Mouse (Mus musculus): ENCODE measurements at regions not wholly inside any gene's neighbourhood (a gene's known extent, or its start where the extent isn't known, plus 50 kb on each side); places are given as distances from the start of the nearest gene placed in this dataset.
"Not testable (repeated sequence)": the region's sequence is repeated elsewhere in the genome, so short reads cannot be mapped to it uniquely, and the experiment has no call there.

DNA sequence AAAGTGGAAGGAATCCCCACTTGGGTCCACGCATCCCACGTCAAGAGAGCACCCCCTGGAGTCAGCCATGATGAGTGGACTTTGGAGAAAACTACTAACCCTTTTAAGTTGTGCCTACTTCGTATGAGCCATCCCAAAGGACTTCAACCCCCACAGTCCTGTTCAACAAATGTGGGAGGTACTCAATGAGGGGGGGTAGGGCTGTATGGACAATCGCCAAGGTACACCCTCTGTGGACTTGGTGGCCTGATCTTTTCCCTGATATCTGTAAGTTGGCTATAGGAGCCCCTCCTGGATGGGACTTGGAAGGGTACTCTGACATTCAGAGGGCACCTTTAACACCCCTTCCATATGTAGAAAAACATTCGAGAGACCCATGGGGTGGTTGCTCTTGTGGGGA is 256.5 kb upstream of the Olfr161 start:
- H3K4me2 ChIP-seq; H3K4me1 ChIP-seq (ENCODE audit: control insufficient read depth, insufficient read depth, low read length); H3K9me3 ChIP-seq (replicated peaks; ENCODE audit: control insufficient read depth, low read length); H3K4me3 ChIP-seq (ENCODE audit: low read depth, low read length); H3K36me3 ChIP-seq (ENCODE audit: control insufficient read depth, insufficient read depth, low read length); H3K27me3 ChIP-seq (ENCODE audit: control insufficient read depth, insufficient read depth, low read length); ATAC-seq (replicated peaks; ENCODE audit: insufficient number of reproducible peaks, low FRiP score, low TSS enrichment); H3K9ac ChIP-seq (ENCODE audit: low read depth, low read length); H3K27ac ChIP-seq (ENCODE audit: low read depth, low read length): not testable (repeated sequence)
- WGBS (ENCODE audit: insufficient replicate concordance), result 82% methylated on average over 5 of the region's 5 CpGs

- WGBS (ENCODE audit: insufficient replicate concordance), result 26% methylated on average over 4 of the region's 4 CpGs
- H3K4me1 ChIP-seq (ENCODE audit: control insufficient read depth, insufficient read depth, low read length); H3K9me3 ChIP-seq (replicated peaks; ENCODE audit: control insufficient read depth, low read length); H3K36me3 ChIP-seq (ENCODE audit: control insufficient read depth, insufficient read depth, low read length); H3K4me2 ChIP-seq; H3K27ac ChIP-seq (ENCODE audit: low read depth, low read length); H3K9ac ChIP-seq (ENCODE audit: low read depth, low read length); H3K4me3 ChIP-seq (ENCODE audit: low read depth, low read length); H3K27me3 ChIP-seq (ENCODE audit: control insufficient read depth, insufficient read depth, low read length): not testable (repeated sequence)
- 0 out of 2 replicates have a peak, but pooled peaks have one; percentile 1 for ATAC-seq (replicated peaks; ENCODE audit: insufficient number of reproducible peaks, low FRiP score, low TSS enrichment)
These were observed 247.5 kb upstream of the Olfr161 start for GRCm38 (mm10) chr16:3343372-3343771.

GRCm38 (mm10) chr16:3344725-3345380 is 246.0 kb upstream of the Olfr161 start:
- H3K27me3 ChIP-seq (ENCODE audit: control insufficient read depth, insufficient read depth, low read length); H3K4me1 ChIP-seq (ENCODE audit: control insufficient read depth, insufficient read depth, low read length); H3K9ac ChIP-seq (ENCODE audit: low read depth, low read length); H3K9me3 ChIP-seq (replicated peaks; ENCODE audit: control insufficient read depth, low read length); ATAC-seq (replicated peaks; ENCODE audit: insufficient number of reproducible peaks, low FRiP score, low TSS enrichment); H3K4me3 ChIP-seq (ENCODE audit: low read depth, low read length); H3K36me3 ChIP-seq (ENCODE audit: control insufficient read depth, insufficient read depth, low read length); H3K27ac ChIP-seq (ENCODE audit: low read depth, low read length); H3K4me2 ChIP-seq: not testable (repeated sequence)
- WGBS (ENCODE audit: insufficient replicate concordance), result no CpG with 5 or more reads among the region's 1 CpGs

DNA sequence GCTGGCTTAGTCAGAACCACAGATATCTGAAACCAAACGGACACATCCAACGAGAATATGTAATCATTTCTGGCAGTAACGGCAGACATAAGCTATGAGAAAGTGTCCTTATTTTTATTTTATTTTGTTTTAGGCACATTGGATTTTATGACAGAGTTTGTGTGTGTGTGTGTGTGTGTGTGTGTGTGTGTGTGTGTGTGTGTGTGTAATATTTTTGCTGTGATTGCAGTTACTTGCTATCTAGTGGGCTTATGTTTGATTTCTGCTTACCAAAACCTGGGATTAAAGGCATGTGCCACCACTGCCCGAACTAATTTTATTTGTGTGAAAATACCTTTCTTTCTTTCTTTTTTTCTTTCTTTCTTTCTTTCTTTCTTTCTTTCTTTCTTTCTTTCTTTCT is 241.5 kb upstream of the Olfr161 start:
- H3K9me3 ChIP-seq (replicated peaks; ENCODE audit: control insufficient read depth, low read length); H3K4me2 ChIP-seq; H3K27ac ChIP-seq (ENCODE audit: low read depth, low read length); ATAC-seq (replicated peaks; ENCODE audit: insufficient number of reproducible peaks, low FRiP score, low TSS enrichment); H3K36me3 ChIP-seq (ENCODE audit: control insufficient read depth, insufficient read depth, low read length); H3K4me3 ChIP-seq (ENCODE audit: low read depth, low read length); H3K27me3 ChIP-seq (ENCODE audit: control insufficient read depth, insufficient read depth, low read length); H3K9ac ChIP-seq (ENCODE audit: low read depth, low read length); H3K4me1 ChIP-seq (ENCODE audit: control insufficient read depth, insufficient read depth, low read length): not testable (repeated sequence)
- 91% methylated on average over 1 of the region's 4 CpGs for WGBS (ENCODE audit: insufficient replicate concordance)

DNA sequence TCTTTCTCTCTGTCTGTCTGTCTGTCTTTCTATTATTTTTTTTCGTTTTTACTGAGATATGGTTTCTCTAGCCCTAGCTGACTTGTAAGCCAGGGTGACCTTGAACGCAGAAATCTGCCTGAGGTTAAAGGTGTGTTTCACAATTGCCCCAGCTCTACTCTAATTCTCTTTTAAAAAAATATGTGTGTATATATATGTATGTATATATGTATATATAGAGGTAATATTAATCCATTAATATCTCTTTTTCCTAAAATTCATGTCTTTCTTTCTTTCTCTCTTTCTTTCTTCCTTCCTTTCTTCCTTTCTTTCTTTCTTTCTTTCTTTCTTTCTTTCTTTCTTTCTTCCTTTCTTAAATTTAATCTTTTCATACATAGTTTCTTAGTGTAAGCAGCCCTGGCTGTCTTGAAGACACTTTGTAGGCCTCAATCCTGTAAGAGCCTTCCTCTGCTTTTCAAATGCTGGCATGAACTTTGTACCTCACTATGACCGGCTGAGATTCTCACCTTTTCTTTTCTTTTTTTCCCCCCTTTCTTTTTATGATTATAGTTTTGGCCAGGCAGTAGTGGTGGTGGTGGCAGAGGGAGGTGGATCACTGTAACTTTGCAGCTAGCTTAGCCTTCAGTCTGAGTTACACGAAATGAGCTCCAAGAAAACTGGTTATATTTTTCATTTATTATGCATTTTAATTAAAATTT is 240.8 kb upstream of the Olfr161 start:
- 47% methylated on average over 1 of the region's 4 CpGs for WGBS (ENCODE audit: insufficient replicate concordance)
- not testable (repeated sequence) for H3K27ac ChIP-seq (ENCODE audit: low read depth, low read length); H3K4me1 ChIP-seq (ENCODE audit: control insufficient read depth, insufficient read depth, low read length); H3K9ac ChIP-seq (ENCODE audit: low read depth, low read length); H3K27me3 ChIP-seq (ENCODE audit: control insufficient read depth, insufficient read depth, low read length); H3K4me2 ChIP-seq; H3K4me3 ChIP-seq (ENCODE audit: low read depth, low read length); H3K36me3 ChIP-seq (ENCODE audit: control insufficient read depth, insufficient read depth, low read length); H3K9me3 ChIP-seq (replicated peaks; ENCODE audit: control insufficient read depth, low read length)
- ATAC-seq (replicated peaks; ENCODE audit: insufficient number of reproducible peaks, low FRiP score, low TSS enrichment), result peak; percentile 47; the same call in 1 of the 2 replicates

GRCm38 (mm10) chr16:3350668-3351507 is 240.0 kb upstream of the Olfr161 start:
- H3K9ac ChIP-seq (ENCODE audit: low read depth, low read length); H3K4me3 ChIP-seq (ENCODE audit: low read depth, low read length); H3K27me3 ChIP-seq (ENCODE audit: control insufficient read depth, insufficient read depth, low read length); H3K4me2 ChIP-seq; H3K9me3 ChIP-seq (replicated peaks; ENCODE audit: control insufficient read depth, low read length); H3K4me1 ChIP-seq (ENCODE audit: control insufficient read depth, insufficient read depth, low read length); H3K27ac ChIP-seq (ENCODE audit: low read depth, low read length); H3K36me3 ChIP-seq (ENCODE audit: control insufficient read depth, insufficient read depth, low read length): not testable (repeated sequence)
- peak; percentile 91 for ATAC-seq (replicated peaks; ENCODE audit: insufficient number of reproducible peaks, low FRiP score, low TSS enrichment)
- WGBS (ENCODE audit: insufficient replicate concordance), result 76% methylated on average over 6 of the region's 7 CpGs

- not testable (repeated sequence) for H3K9me3 ChIP-seq (replicated peaks; ENCODE audit: control insufficient read depth, low read length); H3K9ac ChIP-seq (ENCODE audit: low read depth, low read length); H3K27ac ChIP-seq (ENCODE audit: low read depth, low read length); H3K36me3 ChIP-seq (ENCODE audit: control insufficient read depth, insufficient read depth, low read length); H3K4me2 ChIP-seq; H3K4me3 ChIP-seq (ENCODE audit: low read depth, low read length); H3K27me3 ChIP-seq (ENCODE audit: control insufficient read depth, insufficient read depth, low read length); H3K4me1 ChIP-seq (ENCODE audit: control insufficient read depth, insufficient read depth, low read length)
- WGBS (ENCODE audit: insufficient replicate concordance), result 76% methylated on average over 3 of the region's 3 CpGs
- peak; percentile 86 for ATAC-seq (replicated peaks; ENCODE audit: insufficient number of reproducible peaks, low FRiP score, low TSS enrichment)
These were observed 239.3 kb upstream of the Olfr161 start for GRCm38 (mm10) chr16:3351508-3352046.
